Mouse (Mus musculus) heart, embryonic 13.5 days (tissue): ENCODE measurements around the gene Ppcs. TPM values are rescaled to one million over a fixed set of nuclear protein-coding genes. Genes with fewer than 3 reads are reported as not detected.
A peak's percentile ranks its signal among the peaks of the same experiment; 100 is the strongest.

Source experiments
- ATAC-seq: fragments of 200-750 bp; cut with Nextera tagmentation; 2 replicates; pipeline ENCODE4 v1.8.0; 2017; ENCODE audit warnings: moderate TSS enrichment; ENCODE audit not compliant: insufficient number of reproducible peaks, low FRiP score, low TSS enrichment; ENCODE audit errors: extremely low read depth
- H3K27ac ChIP-seq: fragments of 300-500 bp; sonication (generic); replicated peaks from 2 replicates; pipeline ENCODE4 v1.5.1; 2015; ENCODE audit warnings: moderate library complexity, mild to moderate bottlenecking, inconsistent platforms
- H3K27me3 ChIP-seq: fragments of 300-500 bp; sonication (generic); replicated peaks from 2 replicates; pipeline ENCODE4 v1.6.1; 2015; ENCODE audit warnings: mild to moderate bottlenecking, inconsistent platforms
- H3K36me3 ChIP-seq: fragments of 300-500 bp; sonication (generic); 2 replicates; pipeline ENCODE4 v1.6.1; 2015; ENCODE audit warnings: mild to moderate bottlenecking, inconsistent platforms
- H3K4me1 ChIP-seq: fragments of 300-500 bp; sonication (generic); 2 replicates; pipeline ENCODE4 v1.6.1; 2015; ENCODE audit warnings: inconsistent platforms
- H3K4me2 ChIP-seq: fragments of 300-500 bp; sonication (generic); 2 replicates; pipeline ENCODE4 v1.6.1; 2015; ENCODE audit warnings: inconsistent platforms, mild to moderate bottlenecking, moderate library complexity
- H3K4me3 ChIP-seq: fragments of 300-500 bp; sonication (generic); 2 replicates; pipeline ENCODE4 v1.5.1; 2015; ENCODE audit warnings: moderate library complexity, mild to moderate bottlenecking, inconsistent platforms
- H3K9ac ChIP-seq: fragments of 300-500 bp; sonication (generic); 2 replicates; pipeline ENCODE4 v1.6.1; 2015; ENCODE audit warnings: inconsistent platforms, mild to moderate bottlenecking, moderate library complexity
- H3K9me3 ChIP-seq: fragments of 300-500 bp; sonication (generic); 2 replicates; pipeline ENCODE4 v1.6.1; 2016; ENCODE audit warnings: inconsistent platforms
- WGBS: fragments of 180-500 bp; shearing (Covaris S2); methylation state at CpG from one replicate; pipeline ENCODE4 v1.1.7; 2015; ENCODE audit warnings: mixed read lengths; 5-methylcytosine and 5-hydroxymethylcytosine counted together
- polyA plus RNA-seq: library from polyadenylated mRNA; unstranded; fragments of >200 nt; fragmentation: Nextera tagmentation; extraction: Ambion mirVana; gene quantifications from 2 replicates; pipeline ENCODE4 v1.2.1, GENCODE M21; 2015

Gene Ppcs
- 28.0 and 28.9 TPM in 2 replicates for polyA plus RNA-seq

- Histone ChIP-seq H3K9ac (peak within 1 kb of the TSS; percentile 91), H3K27me3 (no peaks in the 10 kb centered on the region), H3K9me3 (no peaks in the 10 kb centered on the region), H3K4me1 (peaks cover 33% of the 10 kb centered on the region), H3K36me3 (peaks cover 18% of the 10 kb centered on the region), H3K4me2 (peak within 1 kb of the TSS; percentile 86), H3K4me3 (peak within 1 kb of the TSS; percentile 71), H3K27ac (peak within 1 kb of the TSS; percentile 92)
- under 1% methylated on average over 52 of the region's 52 CpGs for WGBS
- peak; percentile 88 for ATAC-seq
Measured at GRCm38 (mm10) chr4:119422294-119422964, at the start of gene Ppcs, which contains the start of gene Zmynd12. Gene Ppcs, minus strand, starts transcription at chr4:119422420. Gene Zmynd12, plus strand, starts transcription at chr4:119422814.

DNA sequence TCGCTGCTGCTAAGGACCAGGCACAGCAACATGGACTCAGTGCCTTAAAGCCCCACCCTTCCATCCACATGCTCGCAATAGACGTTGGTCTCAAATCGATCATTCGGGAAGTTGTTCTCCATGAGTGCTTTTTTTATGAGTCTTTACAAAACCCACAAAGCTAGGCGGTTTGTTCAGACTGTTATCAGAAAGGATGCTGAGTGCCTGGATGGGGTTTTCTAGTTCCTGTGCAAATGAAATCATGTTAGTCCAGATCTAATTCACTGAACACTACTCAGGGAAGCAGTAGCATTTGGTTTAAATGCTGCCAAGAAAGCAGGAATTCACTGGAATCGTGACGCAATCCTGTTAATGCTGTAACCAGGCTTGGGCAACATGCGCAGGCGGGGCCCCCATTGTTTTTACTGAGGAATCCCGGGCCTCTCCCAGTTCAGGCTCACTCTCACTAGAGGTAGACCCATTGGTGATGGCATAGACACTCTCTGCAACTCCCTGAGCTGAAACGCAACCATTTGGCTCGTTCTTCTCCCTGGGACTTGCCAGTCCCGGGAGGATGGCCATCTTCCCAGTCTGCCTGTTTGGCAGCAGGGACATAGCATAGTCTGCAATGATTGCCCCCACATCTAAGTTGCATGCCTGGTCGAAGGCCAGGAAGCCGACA is 45.6 kb upstream of the Ppcs start:
- Histone ChIP-seq H3K4me2 (no peak overlapping the region), H3K36me3 (no peaks in the 10 kb centered on the region), H3K9me3 (no peaks in the 10 kb centered on the region), H3K27me3 (no peaks in the 10 kb centered on the region), H3K27ac (no peak overlapping the region), H3K9ac (no peak overlapping the region), H3K4me1 (peaks cover 21% of the 10 kb centered on the region), H3K4me3 (no peak overlapping the region)
- 79% methylated on average over 16 of the region's 16 CpGs for WGBS
- ATAC-seq = no peak

DNA sequence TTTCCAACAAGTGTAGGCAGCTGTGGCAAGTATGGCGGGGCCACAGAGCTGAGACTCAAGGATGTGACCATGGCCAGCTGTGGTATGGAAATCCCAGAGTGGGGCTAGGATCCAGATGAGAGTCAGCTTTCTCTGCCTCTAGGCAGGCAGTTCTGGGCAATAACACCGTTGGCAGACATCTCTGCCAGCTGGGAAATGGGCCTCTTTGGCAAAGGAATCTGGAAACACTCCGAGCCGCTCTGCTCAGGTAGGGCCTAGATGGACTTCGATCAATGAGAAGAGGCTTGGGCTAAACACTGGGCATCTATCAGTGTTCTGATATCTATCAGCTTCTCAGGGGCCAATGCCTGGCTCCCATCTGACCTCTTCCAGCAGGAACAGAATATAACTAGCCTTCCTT is 43.6 kb upstream of the Ppcs start:
- Histone ChIP-seq H3K9ac (no peak overlapping the region), H3K4me1 (peaks cover 34% of the 10 kb centered on the region), H3K4me2 (no peak overlapping the region), H3K9me3 (no peaks in the 10 kb centered on the region), H3K4me3 (no peak overlapping the region), H3K27ac (no peak overlapping the region), H3K27me3 (no peaks in the 10 kb centered on the region), H3K36me3 (no peaks in the 10 kb centered on the region)
- 86% methylated on average over 5 of the region's 5 CpGs for WGBS
- ATAC-seq = no peak

- H3K36me3 ChIP-seq = no peaks in the 10 kb centered on the region
- WGBS = 57% methylated on average over 13 of the region's 13 CpGs
- ATAC-seq = no peak
- H3K27me3 ChIP-seq = no peaks in the 10 kb centered on the region
- peak overlapping the region; percentile 39 for H3K4me2 ChIP-seq
- H3K9me3 ChIP-seq = no peaks in the 10 kb centered on the region
- H3K4me1 ChIP-seq = peaks cover 41% of the 10 kb centered on the region
- H3K4me3 ChIP-seq = no peak overlapping the region
- H3K27ac ChIP-seq = peak overlapping the region; percentile 69
- H3K9ac ChIP-seq = no peak overlapping the region
Measured at GRCm38 (mm10) chr4:119463756-119464419, 41.7 kb upstream of the Ppcs start.

GRCm38 (mm10) chr4:119462858-119463755 is 40.9 kb upstream of the Ppcs start:
- Histone ChIP-seq H3K27ac (peak overlapping the region; percentile 69), H3K4me2 (peak overlapping the region; percentile 39), H3K9me3 (no peaks in the 10 kb centered on the region), H3K27me3 (no peaks in the 10 kb centered on the region), H3K9ac (no peak overlapping the region), H3K4me3 (no peak overlapping the region), H3K36me3 (no peaks in the 10 kb centered on the region), H3K4me1 (peaks cover 41% of the 10 kb centered on the region)
- ATAC-seq = peak; percentile 56; the same call in 1 of the 2 replicates
- WGBS = 27% methylated on average over 11 of the region's 11 CpGs

GRCm38 (mm10) chr4:119462457-119462856 is 40.2 kb upstream of the Ppcs start:
- no peaks in the 10 kb centered on the region for H3K9me3 ChIP-seq
- H3K4me3 ChIP-seq = no peak overlapping the region
- ATAC-seq = no peak
- H3K36me3 ChIP-seq = no peaks in the 10 kb centered on the region
- H3K4me1 ChIP-seq = peaks cover 41% of the 10 kb centered on the region
- H3K27ac ChIP-seq = peak overlapping the region; percentile 69
- WGBS = 82% methylated on average over 3 of the region's 3 CpGs
- no peaks in the 10 kb centered on the region for H3K27me3 ChIP-seq
- H3K9ac ChIP-seq = no peak overlapping the region
- H3K4me2 ChIP-seq = peak overlapping the region; percentile 39; the same call in 1 of the 2 replicates

DNA sequence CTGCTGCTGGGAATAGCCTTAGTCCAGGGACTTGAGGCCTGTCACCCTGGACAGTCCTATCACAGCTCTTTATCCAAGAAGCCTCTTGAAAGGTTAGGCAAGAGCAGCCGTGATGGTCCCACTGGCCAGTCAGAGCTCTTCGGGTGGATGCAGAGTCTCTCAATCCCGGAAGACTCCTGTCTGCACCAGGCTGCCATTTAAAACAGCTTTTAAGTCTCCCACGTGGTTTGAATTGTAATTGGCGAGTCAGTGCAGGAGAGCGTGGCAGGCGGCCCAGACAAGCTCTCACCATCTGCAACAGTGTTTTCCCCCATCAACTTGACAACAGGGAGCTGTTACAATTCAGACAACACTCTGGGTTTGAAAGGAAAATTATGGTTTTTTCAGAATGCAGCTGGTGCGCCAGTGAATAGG is 38.5 kb upstream of the Ppcs start:
- Histone ChIP-seq H3K27me3 (no peaks in the 10 kb centered on the region), H3K9me3 (no peaks in the 10 kb centered on the region), H3K4me1 (peaks cover 41% of the 10 kb centered on the region), H3K36me3 (no peaks in the 10 kb centered on the region), H3K4me2 (peak overlapping the region; percentile 19; the same call in 1 of the 2 replicates), H3K27ac (peak overlapping the region; percentile 58), H3K9ac (no peak overlapping the region), H3K4me3 (no peak overlapping the region)
- WGBS = 24% methylated on average over 8 of the region's 8 CpGs
- ATAC-seq = peak; percentile 23; the same call in 1 of the 2 replicates

GRCm38 (mm10) chr4:119460296-119460695 is 38.1 kb upstream of the Ppcs start:
- no peak for ATAC-seq
- Histone ChIP-seq H3K4me1 (peaks cover 41% of the 10 kb centered on the region), H3K36me3 (no peaks in the 10 kb centered on the region), H3K9ac (no peak overlapping the region), H3K27me3 (no peaks in the 10 kb centered on the region), H3K27ac (peak overlapping the region; percentile 58), H3K4me3 (no peak overlapping the region), H3K9me3 (no peaks in the 10 kb centered on the region), H3K4me2 (peak overlapping the region; percentile 19; the same call in 1 of the 2 replicates)
- WGBS = 44% methylated on average over 5 of the region's 5 CpGs

- Histone ChIP-seq H3K9ac (0 out of 2 replicates have a peak overlapping the region, but pooled peaks have one; percentile 37), H3K4me2 (peak overlapping the region; percentile 18), H3K27ac (no peak overlapping the region), H3K36me3 (no peaks in the 10 kb centered on the region), H3K4me1 (peaks cover 19% of the 10 kb centered on the region), H3K4me3 (no peak overlapping the region), H3K9me3 (no peaks in the 10 kb centered on the region), H3K27me3 (0 out of 2 replicates have a peak, but pooled peaks cover 3% of the 10 kb centered on the region)
- no peak for ATAC-seq
- WGBS = 4% methylated on average over 6 of the region's 6 CpGs
Measured at GRCm38 (mm10) chr4:119453533-119453932, 31.3 kb upstream of the Ppcs start.

- WGBS = 49% methylated on average over 5 of the region's 5 CpGs
- no peak overlapping the region for H3K27ac ChIP-seq
- H3K4me1 ChIP-seq = peaks cover 19% of the 10 kb centered on the region
- H3K9ac ChIP-seq = no peak overlapping the region
- no peaks in the 10 kb centered on the region for H3K36me3 ChIP-seq
- ATAC-seq = no peak
- no peak overlapping the region for H3K4me3 ChIP-seq
- H3K27me3 ChIP-seq = 0 out of 2 replicates have a peak, but pooled peaks cover 3% of the 10 kb centered on the region
- H3K9me3 ChIP-seq = no peaks in the 10 kb centered on the region
- peak overlapping the region; percentile 18; the same call in 1 of the 2 replicates for H3K4me2 ChIP-seq
Measured at GRCm38 (mm10) chr4:119453128-119453527, 30.9 kb upstream of the Ppcs start.
